Mouse (Mus musculus) liver, embryonic 14.5 days (tissue): ENCODE measurements around the gene B3gnt9. TPM values are rescaled to one million over a fixed set of nuclear protein-coding genes. Genes with fewer than 3 reads are reported as not detected.

Experiments
- ATAC-seq: fragments of 200-750 bp; cut with Nextera tagmentation; 2 replicates; pipeline ENCODE4 v1.8.0; 2017; ENCODE audit warnings: moderate number of reproducible peaks, mild to moderate bottlenecking, moderate library complexity; ENCODE audit not compliant: insufficient read depth
- DNase-seq, 3 experiments: peaks; one replicate each; pipeline ENCODE4 v3.0.0-alpha.2; 2012 to 2013; ENCODE audit warnings: low read depth in 3 of 3, low spot score in 3 of 3
- H3K27ac ChIP-seq: fragments of 300-500 bp; sonication (generic); 2 replicates; pipeline ENCODE4 v1.5.1; 2014; ENCODE audit warnings: moderate library complexity, mild to moderate bottlenecking, control low read depth, inconsistent platforms
- H3K27me3 ChIP-seq: fragments of 300-500 bp; sonication (generic); 2 replicates; pipeline ENCODE4 v1.6.1; 2014; ENCODE audit warnings: mild to moderate bottlenecking, low read length, moderate library complexity; ENCODE audit not compliant: control insufficient read depth, insufficient read depth
- H3K36me3 ChIP-seq: fragments of 300-500 bp; sonication (generic); replicated peaks from 2 replicates; pipeline ENCODE4 v1.6.1; 2014; ENCODE audit warnings: low read depth; ENCODE audit not compliant: control insufficient read depth, insufficient read depth
- H3K4me1 ChIP-seq, 2 experiments: fragments of 200-500 bp in 1 of 2; fragments of 300-500 bp in 1 of 2; sonication (generic) in 1 of 2; replicated peaks; 2 replicates each; pipeline ENCODE4 v1.6.1; 2012 to 2014; ENCODE audit warnings: antibody characterized with exemption in 1 of 2, inconsistent platforms in 1 of 2, low read length in 1 of 2; ENCODE audit not compliant: control insufficient read depth in 2 of 2, insufficient read depth in 2 of 2
- H3K4me2 ChIP-seq: fragments of 300-500 bp; sonication (generic); 2 replicates; pipeline ENCODE4 v1.6.1; 2014; ENCODE audit warnings: low read depth, mild to moderate bottlenecking, control low read depth, moderate library complexity
- H3K4me3 ChIP-seq, 2 experiments: fragments of 200-500 bp in 1 of 2; fragments of 300-500 bp in 1 of 2; sonication (generic) in 1 of 2; 2 replicates each; pipeline ENCODE4 v1.5.1; 2012 to 2014; ENCODE audit warnings: low read depth in 2 of 2, low read length in 2 of 2, mild to moderate bottlenecking in 2 of 2, control low read depth in 1 of 2, inconsistent platforms in 1 of 2, moderate library complexity in 1 of 2; ENCODE audit not compliant: insufficient read depth in 1 of 2
- H3K9ac ChIP-seq: fragments of 300-500 bp; sonication (generic); replicated peaks from 2 replicates; pipeline ENCODE4 v1.6.1; 2014; ENCODE audit warnings: mild to moderate bottlenecking, control low read depth, moderate library complexity
- H3K9me3 ChIP-seq: fragments of 300-500 bp; sonication (generic); 2 replicates; pipeline ENCODE4 v1.6.1; 2016; ENCODE audit warnings: low read length, mixed read lengths; ENCODE audit not compliant: control insufficient read depth
- CTCF ChIP-seq: IDR thresholded peaks from 2 replicates; pipeline ENCODE4 v1.5.1; 2016; ENCODE audit warnings: antibody characterized with exemption, low read depth, control low read depth
- EP300 ChIP-seq: IDR thresholded peaks from 2 replicates; pipeline ENCODE4 v1.6.1; 2016; ENCODE audit warnings: antibody characterized with exemption, low read depth
- WGBS: fragments of 180-500 bp; shearing (Covaris S2); extraction: QIAGEN DNeasy Blood & Tissue Kit; methylation state at CpG from one replicate; pipeline ENCODE4 v1.1.7; 2014; ENCODE audit not compliant: insufficient replicate concordance; 5-methylcytosine and 5-hydroxymethylcytosine counted together
- polyA plus RNA-seq, 2 experiments: library from polyadenylated mRNA; depleted of rRNA in 1 of 2; stranded (reverse) in 1 of 2; unstranded in 1 of 2; fragments of >200 nt; fragmentation: Nextera tagmentation in 1 of 2; extraction: Ambion mirVana in 1 of 2; gene quantifications; 2 replicates each; pipeline versions ENCODE4 v1.2.1 to v1.2.3; 2012 to 2014

Gene B3gnt9
- polyA plus RNA-seq, 2 experiments = 1.6 to 2.3 TPM

DNA sequence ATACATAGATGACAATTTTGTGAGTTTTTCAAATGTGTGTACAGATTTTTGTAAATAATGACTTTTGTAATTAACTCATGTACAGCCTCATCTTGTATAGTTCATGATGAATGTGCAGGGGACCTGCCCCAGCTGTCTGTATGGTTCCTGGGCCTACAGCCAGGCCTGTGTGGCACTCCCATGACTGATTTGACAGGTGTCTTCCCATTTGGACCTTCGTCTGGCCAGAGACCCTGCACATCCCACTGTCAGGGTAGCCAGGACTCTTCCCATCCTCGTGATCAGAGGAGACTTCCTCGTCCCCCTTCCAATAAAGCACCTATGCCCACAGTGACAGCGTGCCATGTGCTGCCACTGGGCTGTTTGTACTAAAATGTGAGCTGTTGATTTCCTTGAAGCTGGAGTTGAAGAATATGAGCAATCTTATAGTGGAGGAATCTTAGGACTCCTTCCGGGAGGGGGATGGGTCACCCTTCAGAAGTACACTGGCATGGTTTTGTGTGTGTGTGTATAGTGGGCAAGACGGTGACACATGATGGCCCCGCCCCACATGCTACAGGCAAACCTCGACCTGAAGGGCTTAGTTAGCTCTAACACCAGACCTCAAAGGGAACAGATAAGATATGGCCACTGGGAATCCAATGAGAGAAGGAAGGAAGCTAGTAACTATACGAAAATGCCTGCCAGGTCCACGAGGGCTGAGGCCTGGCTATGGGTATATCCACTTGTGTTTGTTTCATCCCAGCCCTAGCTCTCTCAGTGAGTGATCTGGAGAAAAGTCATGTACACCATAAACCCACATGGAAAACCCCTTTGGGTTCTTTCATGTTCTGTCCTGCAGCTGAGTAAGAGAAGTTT lies 2.0 kb downstream of the B3gnt9 start:
- 58% methylated on average over 10 of the region's 10 CpGs for WGBS
- H3K27ac ChIP-seq = no peak overlapping the region
- no peaks in the 10 kb centered on the region for H3K9me3 ChIP-seq
- DNase-seq (no peak), ATAC-seq (no peak)
- H3K4me1 ChIP-seq = peaks cover 13 to 15% of the 10 kb centered on the region in 2 experiments
- H3K4me2 ChIP-seq = no peak overlapping the region
- H3K27me3 ChIP-seq = no peaks in the 10 kb centered on the region
- peaks cover 33% of the 10 kb centered on the region for H3K36me3 ChIP-seq
- no peak overlapping the region for H3K9ac ChIP-seq
- H3K4me3 ChIP-seq = no peak overlapping the region
- no peak for TF ChIP-seq EP300
- TF ChIP-seq CTCF = no peak

DNA sequence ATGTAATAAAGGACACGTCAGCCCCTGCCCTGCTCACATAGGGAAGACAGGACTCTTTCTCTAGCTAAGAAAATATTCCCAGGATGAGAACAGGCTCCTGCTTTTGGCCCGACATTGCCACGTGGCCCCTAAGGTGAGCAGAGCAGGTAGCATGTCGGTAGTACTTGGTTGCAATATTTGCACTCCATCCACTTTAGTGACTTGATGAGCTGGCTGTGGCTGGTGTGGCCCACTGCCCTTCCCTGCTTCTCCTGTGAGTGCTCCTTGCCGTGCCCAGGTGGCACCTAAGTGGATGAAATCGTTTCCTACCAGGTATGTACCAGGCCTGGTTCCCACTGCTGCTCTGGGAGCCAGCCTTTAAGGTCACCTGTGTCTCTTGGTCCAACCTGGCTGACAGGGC lies 3.0 kb downstream of the B3gnt9 start:
- Histone ChIP-seq H3K9me3 (no peaks in the 10 kb centered on the region), H3K4me1 (peaks cover 13 to 15% of the 10 kb centered on the region in 2 experiments), H3K4me3 (no peak overlapping the region), H3K36me3 (peaks cover 36% of the 10 kb centered on the region), H3K9ac (no peak overlapping the region), H3K27ac (no peak overlapping the region), H3K4me2 (no peak overlapping the region), H3K27me3 (no peaks in the 10 kb centered on the region)
- no peak for DNase-seq
- no peak for TF ChIP-seq CTCF
- no peak for TF ChIP-seq EP300
- no peak for ATAC-seq
- WGBS = 80% methylated on average over 6 of the region's 6 CpGs

DNA sequence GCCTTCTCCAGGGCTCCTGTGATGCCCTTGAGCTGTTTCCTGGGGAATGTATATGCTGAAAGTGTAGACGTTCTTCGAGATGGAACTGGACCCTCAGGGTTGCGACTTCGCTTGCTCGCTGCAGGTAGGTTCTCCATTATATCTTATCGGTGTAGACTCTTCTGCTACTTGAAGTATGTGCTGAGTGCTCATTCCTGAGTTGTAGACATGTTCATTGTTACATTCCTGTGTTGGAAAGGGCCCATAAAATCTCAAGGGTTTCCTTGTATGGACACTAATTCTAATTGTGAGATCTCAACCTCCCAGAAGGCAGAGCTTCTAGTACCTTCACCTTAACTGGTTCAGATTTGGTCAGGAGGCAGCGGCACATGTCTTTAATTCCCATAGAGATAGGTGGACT lies 13.9 kb downstream of the B3gnt9 start:
- H3K27ac ChIP-seq = no peak overlapping the region
- ATAC-seq (no peak), DNase-seq (no peak)
- WGBS = 85% methylated on average over 7 of the region's 7 CpGs
- TF ChIP-seq CTCF = no peak
- TF ChIP-seq EP300 = no peak
- peaks cover 17% of the 10 kb centered on the region for H3K36me3 ChIP-seq
- H3K4me2 ChIP-seq = no peak overlapping the region
- no peaks in the 10 kb centered on the region for H3K9me3 ChIP-seq
- H3K9ac ChIP-seq = no peak overlapping the region
- H3K4me1 ChIP-seq = 0 out of 4 replicates have a peak, but pooled peaks cover 0 to 2% of the 10 kb centered on the region in 2 experiments
- no peaks in the 10 kb centered on the region for H3K27me3 ChIP-seq
- H3K4me3 ChIP-seq = no peak overlapping the region

DNA sequence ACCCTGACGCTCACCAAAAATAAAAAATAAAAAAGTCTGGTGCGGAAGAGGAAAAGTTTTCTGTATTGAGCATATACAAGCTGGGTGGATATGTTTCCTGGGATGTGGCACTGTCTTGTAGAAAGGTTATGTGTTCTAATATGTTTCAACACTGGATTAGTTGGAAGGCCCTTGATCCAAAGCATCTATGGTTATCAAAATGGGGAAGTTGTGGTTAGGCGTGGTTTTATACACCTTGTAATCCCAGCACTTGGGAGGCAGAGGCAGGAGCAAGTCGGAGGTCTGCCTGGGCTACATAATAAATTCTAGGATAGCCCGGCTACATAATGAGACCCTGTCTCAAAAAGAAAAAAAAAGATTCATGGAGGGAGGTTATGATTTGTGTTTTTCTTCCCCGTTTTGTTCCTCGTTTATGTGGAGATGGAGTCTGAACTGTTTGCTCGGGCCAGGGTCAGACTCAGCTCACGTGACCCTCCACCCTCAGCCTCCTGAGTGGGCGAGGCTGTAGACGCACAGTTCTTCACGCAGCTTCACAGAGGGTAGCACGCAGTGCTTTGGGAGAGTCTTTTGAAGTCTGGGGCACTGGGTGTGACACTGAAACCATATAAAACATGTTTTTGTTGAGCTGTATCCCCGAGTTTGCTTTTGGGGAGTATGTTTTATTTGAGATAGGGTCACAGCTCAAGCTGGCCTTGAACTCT lies 17.4 kb downstream of the B3gnt9 start:
- peaks cover 11% of the 10 kb centered on the region in 2 experiments for H3K4me1 ChIP-seq
- H3K9me3 ChIP-seq = no peaks in the 10 kb centered on the region
- ATAC-seq = no peak
- no peak for TF ChIP-seq EP300
- no peak for TF ChIP-seq CTCF
- DNase-seq = no peak
- H3K27ac ChIP-seq = no peak overlapping the region
- no peaks in the 10 kb centered on the region for H3K27me3 ChIP-seq
- no peak overlapping the region for H3K4me3 ChIP-seq
- H3K4me2 ChIP-seq = no peak overlapping the region
- H3K36me3 ChIP-seq = peaks cover 27% of the 10 kb centered on the region
- 72% methylated on average over 14 of the region's 14 CpGs for WGBS
- no peak overlapping the region for H3K9ac ChIP-seq

DNA sequence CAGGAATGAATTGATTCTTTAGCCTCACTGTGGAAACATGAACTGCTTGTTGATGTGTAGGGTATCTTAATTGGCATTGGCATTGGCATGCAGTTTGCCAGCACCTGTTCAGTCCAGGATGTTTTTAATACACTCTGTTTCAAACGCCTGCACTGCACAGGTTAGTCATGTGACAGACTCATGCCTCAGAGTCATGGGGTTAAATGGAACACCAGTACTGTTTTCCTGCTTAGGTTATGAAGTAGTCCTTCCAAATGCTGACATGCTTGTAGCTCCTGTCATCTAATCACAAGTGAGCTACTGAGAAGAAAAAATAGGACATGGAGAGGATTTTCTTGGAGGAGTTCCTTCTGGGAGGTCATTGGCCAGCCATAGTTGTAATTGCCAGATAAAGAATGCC lies 19.7 kb downstream of the B3gnt9 start:
- Histone ChIP-seq H3K4me1 (peaks cover 11 to 14% of the 10 kb centered on the region in 2 experiments), H3K4me3 (no peak overlapping the region), H3K36me3 (peaks cover 21% of the 10 kb centered on the region), H3K27me3 (no peaks in the 10 kb centered on the region), H3K27ac (no peak overlapping the region), H3K9me3 (no peaks in the 10 kb centered on the region), H3K4me2 (no peak overlapping the region), H3K9ac (no peak overlapping the region)
- no peak for DNase-seq
- TF ChIP-seq EP300 (no peak), CTCF (no peak)
- ATAC-seq = no peak
- 81% methylated on average over 1 of the region's 1 CpGs for WGBS
